Mouse (Mus musculus): ENCODE data around the gene Pdzd3. TPM values are rescaled to one million over a fixed set of nuclear protein-coding genes. Genes with fewer than 3 reads are reported as not detected.

The Pdzd3 gene
- polyA plus RNA-seq, 1 experiment from 2014 or later: 2.5 TPM

DNA sequence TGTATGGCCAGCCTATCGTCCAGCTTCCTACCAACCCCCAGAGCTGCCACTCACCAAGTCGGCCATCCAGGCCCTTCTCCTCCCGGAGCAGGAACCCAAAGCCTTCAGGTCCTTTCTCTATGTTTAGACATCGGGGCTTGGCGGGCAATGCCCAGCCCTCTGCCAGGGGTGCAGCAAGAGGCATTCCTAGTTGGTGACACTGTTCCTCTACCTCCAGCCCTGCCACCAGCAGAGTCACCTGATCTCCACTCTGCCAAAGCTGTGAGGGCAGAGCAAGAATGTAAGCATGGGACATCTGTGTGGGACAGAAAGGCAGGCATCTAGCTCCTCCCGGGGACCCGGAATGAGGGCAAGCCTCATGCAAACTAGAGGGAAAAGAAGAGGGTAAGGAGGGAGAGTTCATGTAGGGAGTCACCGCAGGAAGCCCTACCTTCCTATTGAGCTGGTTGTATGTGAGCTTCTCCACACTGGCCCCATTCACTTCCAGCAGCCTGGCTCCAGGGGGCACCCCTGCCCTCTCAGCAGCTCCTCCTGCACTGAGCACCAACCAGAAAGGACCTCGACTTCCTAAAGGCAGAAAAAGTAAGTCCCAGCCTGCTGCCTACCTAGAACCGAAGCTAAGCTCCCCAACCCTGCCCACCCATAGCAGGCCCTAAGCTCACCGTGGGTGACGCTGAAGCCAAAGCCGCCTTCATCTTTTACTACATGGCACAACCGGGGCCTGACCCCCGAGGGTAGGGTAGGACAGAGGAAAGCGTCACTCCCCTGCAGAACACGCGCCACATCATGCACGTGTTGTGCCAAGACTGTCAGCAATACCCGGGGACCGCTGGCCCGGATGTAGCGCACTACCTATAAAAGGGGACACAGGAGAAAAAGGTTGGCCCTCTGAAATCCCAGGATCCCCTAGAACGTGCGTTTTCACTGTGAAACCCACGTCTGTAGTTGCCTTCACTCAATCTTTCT is 1.8 kb downstream of the Pdzd3 start:
- H3K27ac ChIP-seq: no peak overlapping the region
- H3K27me3 ChIP-seq (replicated peaks): no peaks in the 10 kb centered on the region
- H3K9me3 ChIP-seq: no peaks in the 10 kb centered on the region
- no peak overlapping the region for H3K4me3 ChIP-seq (replicated peaks)
- H3K4me1 ChIP-seq: 0 out of 2 replicates have a peak, but pooled peaks cover 11% of the 10 kb centered on the region
- peak; percentile 68; the same call in 1 of the 2 replicates for ATAC-seq (ENCODE audit: insufficient read depth, low FRiP score, low read depth)
- WGBS: 41% methylated on average over 26 of the region's 26 CpGs
- H3K9ac ChIP-seq: no peak overlapping the region
- peak overlapping the region; percentile 32 for H3K4me2 ChIP-seq
- H3K36me3 ChIP-seq: no peaks in the 10 kb centered on the region

DNA sequence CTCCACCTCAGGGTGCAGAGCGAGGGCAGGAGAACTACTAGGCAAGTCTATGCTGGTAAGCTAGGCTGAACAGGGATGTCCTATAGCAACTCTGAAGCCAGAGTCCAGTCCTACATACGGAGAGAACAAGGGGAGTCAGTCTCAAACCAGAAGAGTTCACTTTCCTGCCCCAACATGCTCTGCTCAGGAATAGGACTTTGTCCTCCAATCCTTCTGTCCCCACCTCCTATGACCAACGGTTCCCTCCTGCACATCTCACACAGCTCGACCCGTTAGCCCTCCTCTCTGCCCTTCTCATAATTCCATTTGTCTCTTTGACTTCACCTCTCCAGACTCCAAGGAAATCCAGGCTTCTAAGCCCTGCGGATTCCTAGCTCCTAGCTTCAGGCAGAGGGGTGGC is 3.4 kb downstream of the Pdzd3 start:
- 70% methylated on average over 6 of the region's 6 CpGs for WGBS
- no peak for ATAC-seq (ENCODE audit: insufficient read depth, low FRiP score, low read depth)

DNA sequence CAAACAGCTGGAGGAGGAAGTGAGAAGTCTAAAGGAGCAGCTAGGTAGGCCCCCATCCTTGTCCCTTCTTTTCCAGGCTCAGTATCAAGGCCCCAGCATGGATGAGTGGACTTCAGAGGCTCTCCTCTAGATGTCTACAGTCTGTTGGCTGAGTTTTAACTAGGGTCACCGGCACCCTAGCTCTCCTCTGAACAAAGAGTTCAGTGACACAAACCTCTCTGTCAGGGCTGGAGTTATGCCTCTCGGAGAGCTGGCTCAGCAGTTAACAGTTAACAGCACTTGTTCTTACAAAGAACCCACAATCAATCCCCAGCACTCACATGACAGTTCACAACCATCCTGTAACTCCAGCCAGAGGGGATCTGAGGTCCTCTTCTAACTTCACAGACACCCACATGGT is 7.7 kb downstream of the Pdzd3 start:
- Histone ChIP-seq H3K4me3 (replicated peaks) (no peak overlapping the region), H3K27me3 (replicated peaks) (0 out of 2 replicates have a peak, but pooled peaks cover 3% of the 10 kb centered on the region), H3K4me1 (no peaks in the 10 kb centered on the region; the same call in 1 of the 2 replicates), H3K9me3 (no peaks in the 10 kb centered on the region), H3K9ac (no peak overlapping the region), H3K27ac (no peak overlapping the region), H3K36me3 (no peaks in the 10 kb centered on the region), H3K4me2 (no peak overlapping the region)
- no peak for ATAC-seq (ENCODE audit: insufficient read depth, low FRiP score, low read depth)
- WGBS: 67% methylated on average over 2 of the region's 2 CpGs

More for the DNA sequence above, 3.4 kb downstream of the Pdzd3 start:
- Histone ChIP-seq H3K4me3 (replicated peaks) (no peak overlapping the region), H3K36me3 (no peaks in the 10 kb centered on the region), H3K4me1 (no peaks in the 10 kb centered on the region), H3K27me3 (replicated peaks) (no peaks in the 10 kb centered on the region), H3K9ac (no peak overlapping the region), H3K27ac (no peak overlapping the region), H3K9me3 (no peaks in the 10 kb centered on the region), H3K4me2 (no peak overlapping the region)

DNA sequence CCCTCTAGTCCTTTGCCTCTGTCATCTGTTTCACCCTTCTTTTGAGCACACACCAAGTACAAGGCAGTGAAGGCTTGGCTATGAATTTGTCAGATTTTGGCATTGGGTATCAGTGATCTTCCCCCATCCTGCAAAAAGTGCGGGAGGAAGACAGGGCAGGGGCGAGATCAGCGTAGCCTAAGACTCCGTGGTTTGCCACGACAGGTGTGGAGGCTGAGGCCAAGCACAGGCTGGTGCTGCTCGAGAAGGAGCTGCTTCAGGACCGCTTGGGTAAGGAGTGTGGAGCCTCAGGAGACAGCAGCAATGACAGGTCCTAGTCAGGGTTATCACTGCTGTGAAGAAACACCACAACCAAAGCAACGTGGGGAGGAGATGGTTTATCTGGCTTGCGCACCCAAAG is 9.9 kb downstream of the Pdzd3 start:
- 64% methylated on average over 9 of the region's 9 CpGs for WGBS
- Histone ChIP-seq H3K9ac (no peak overlapping the region), H3K4me2 (no peak overlapping the region), H3K9me3 (no peaks in the 10 kb centered on the region), H3K27me3 (replicated peaks) (0 out of 2 replicates have a peak, but pooled peaks cover 3% of the 10 kb centered on the region), H3K4me1 (no peaks in the 10 kb centered on the region; the same call in 1 of the 2 replicates), H3K36me3 (no peaks in the 10 kb centered on the region), H3K27ac (no peak overlapping the region), H3K4me3 (replicated peaks) (no peak overlapping the region)
- ATAC-seq (ENCODE audit: insufficient read depth, low FRiP score, low read depth): no peak

DNA sequence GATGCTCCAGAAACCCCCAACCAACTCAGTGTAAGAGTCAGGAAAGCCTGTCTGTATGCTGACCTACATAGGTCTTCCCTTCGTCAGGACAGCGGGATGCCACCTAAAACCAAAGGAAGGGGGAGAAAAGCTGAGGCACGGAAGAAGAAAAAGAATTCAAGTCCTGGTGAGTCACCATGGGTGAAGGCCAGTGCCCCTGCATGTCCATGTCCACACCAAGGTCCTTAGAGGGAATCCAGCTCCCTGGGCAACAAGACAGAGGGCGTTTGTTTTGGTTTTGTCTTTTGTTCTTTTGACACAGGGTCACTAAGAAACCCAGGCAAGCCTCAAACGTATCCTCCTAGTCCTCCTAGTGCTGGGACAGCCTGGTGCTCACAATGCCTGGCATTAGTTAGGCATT is 10.4 kb downstream of the Pdzd3 start:
- H3K4me3 ChIP-seq (replicated peaks): no peak overlapping the region
- H3K9ac ChIP-seq: no peak overlapping the region
- 0 out of 2 replicates have a peak, but pooled peaks cover 3% of the 10 kb centered on the region for H3K27me3 ChIP-seq (replicated peaks)
- H3K27ac ChIP-seq: no peak overlapping the region
- H3K9me3 ChIP-seq: no peaks in the 10 kb centered on the region
- WGBS: 59% methylated on average over 5 of the region's 5 CpGs
- ATAC-seq (ENCODE audit: insufficient read depth, low FRiP score, low read depth): no peak
- no peaks in the 10 kb centered on the region for H3K36me3 ChIP-seq
- no peak overlapping the region for H3K4me2 ChIP-seq
- no peaks in the 10 kb centered on the region; the same call in 1 of the 2 replicates for H3K4me1 ChIP-seq

DNA sequence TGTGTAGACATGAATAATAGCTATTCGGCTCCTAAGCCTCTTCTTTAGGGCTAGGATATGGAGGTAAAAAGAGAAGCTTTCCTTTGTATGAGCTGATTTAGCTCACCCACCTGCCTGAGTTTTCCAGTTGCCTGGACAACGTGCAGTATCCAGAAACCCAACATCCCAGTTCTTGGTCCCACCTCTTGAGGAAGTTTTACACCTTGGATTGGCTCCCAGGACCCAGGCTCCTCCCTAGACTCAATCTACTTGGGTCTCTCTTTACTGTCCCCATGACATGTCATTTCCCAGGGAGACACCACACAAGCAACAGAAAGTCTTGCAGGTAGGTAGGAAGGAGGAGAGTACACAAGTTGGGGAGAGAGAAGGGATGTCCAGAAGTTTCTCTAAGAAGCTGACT is 10.9 kb downstream of the Pdzd3 start, which contains the start of gene Ccdc153:
Ccdc153 (plus strand) TSS at position 278 of the 400 bp plus-strand sequence.
- WGBS: 43% methylated on average over 2 of the region's 2 CpGs
- H3K4me2 ChIP-seq: no peak within 1 kb of the TSS

DNA sequence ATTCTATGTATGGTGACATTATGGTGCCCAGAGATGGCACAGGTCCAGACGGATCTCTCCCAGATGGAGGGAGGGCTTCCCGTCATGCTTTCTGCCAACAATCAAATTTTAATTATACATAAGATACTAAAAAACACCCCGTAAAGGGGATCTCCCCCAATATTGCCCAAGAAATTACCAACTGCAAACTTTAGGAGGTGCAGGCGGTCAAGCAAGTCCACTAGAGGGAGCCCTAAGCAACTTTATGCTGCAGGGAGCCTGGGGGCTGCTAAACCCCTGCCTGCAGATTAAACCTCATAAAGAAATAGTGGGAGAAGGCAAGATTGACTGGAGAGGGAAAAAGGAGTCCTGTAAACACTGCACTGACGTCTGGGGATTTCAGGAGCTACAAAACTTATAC is 11.8 kb downstream of the Pdzd3 start:
- H3K36me3 ChIP-seq: no peaks in the 10 kb centered on the region
- H3K4me3 ChIP-seq (replicated peaks): no peak overlapping the region
- no peak overlapping the region for H3K9ac ChIP-seq
- ATAC-seq (ENCODE audit: insufficient read depth, low FRiP score, low read depth): no peak
- no peaks in the 10 kb centered on the region for H3K9me3 ChIP-seq
- H3K27me3 ChIP-seq (replicated peaks): 0 out of 2 replicates have a peak, but pooled peaks cover 3% of the 10 kb centered on the region
- 12% methylated on average over 5 of the region's 5 CpGs for WGBS
- H3K27ac ChIP-seq: no peak overlapping the region
- no peak overlapping the region for H3K4me2 ChIP-seq
- no peaks in the 10 kb centered on the region; the same call in 1 of the 2 replicates for H3K4me1 ChIP-seq

More for the DNA sequence above, 10.9 kb downstream of the Pdzd3 start, which contains the start of gene Ccdc153:
- 0 out of 2 replicates have a peak, but pooled peaks cover 3% of the 10 kb centered on the region for H3K27me3 ChIP-seq (replicated peaks)
- no peak within 1 kb of the TSS for H3K4me3 ChIP-seq (replicated peaks)
- no peaks in the 10 kb centered on the region for H3K36me3 ChIP-seq
- H3K27ac ChIP-seq: no peak within 1 kb of the TSS
- no peak within 1 kb of the TSS for H3K9ac ChIP-seq
- no peak for ATAC-seq (ENCODE audit: insufficient read depth, low FRiP score, low read depth)
- H3K9me3 ChIP-seq: no peaks in the 10 kb centered on the region
- no peaks in the 10 kb centered on the region; the same call in 1 of the 2 replicates for H3K4me1 ChIP-seq

DNA sequence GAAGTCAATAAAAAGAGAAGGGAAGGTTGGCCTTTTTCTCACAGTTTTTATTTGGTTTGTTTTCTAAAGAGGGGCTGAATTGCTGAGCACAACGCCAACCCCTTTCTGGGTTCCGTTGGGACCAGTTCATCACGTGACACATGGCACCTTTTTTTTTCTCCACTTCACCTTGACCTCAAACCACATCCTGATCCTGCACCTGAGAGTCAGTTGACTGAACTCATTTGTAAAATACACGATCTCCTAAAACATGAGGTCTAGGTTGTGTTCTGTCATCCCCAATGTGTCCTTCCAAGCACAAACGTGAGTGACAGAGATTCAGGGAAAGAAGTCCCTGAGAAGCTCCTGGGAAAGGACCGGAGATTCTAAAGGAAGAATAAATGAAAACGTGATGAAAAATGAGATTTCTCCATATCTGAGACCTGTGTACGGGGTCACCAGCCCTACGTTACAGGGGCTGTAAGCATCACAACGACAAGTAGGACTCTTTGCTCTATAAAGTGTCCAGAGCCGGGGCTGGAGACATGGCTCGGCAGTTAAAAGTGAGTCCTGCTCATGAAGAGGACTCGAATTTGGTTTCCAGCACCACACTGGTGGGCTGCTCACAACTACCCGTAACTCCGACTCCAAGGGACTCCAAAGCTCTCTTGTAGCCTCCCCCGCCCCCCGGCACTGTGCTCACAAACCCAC is 12.6 kb downstream of the Pdzd3 start:
- Histone ChIP-seq H3K36me3 (no peaks in the 10 kb centered on the region), H3K9me3 (no peaks in the 10 kb centered on the region), H3K9ac (no peak overlapping the region), H3K4me3 (replicated peaks) (no peak overlapping the region), H3K4me2 (no peak overlapping the region), H3K4me1 (no peaks in the 10 kb centered on the region; the same call in 1 of the 2 replicates), H3K27ac (no peak overlapping the region), H3K27me3 (replicated peaks) (0 out of 2 replicates have a peak, but pooled peaks cover 3% of the 10 kb centered on the region)
- no peak for ATAC-seq (ENCODE audit: insufficient read depth, low FRiP score, low read depth)
- 82% methylated on average over 17 of the region's 17 CpGs for WGBS

DNA sequence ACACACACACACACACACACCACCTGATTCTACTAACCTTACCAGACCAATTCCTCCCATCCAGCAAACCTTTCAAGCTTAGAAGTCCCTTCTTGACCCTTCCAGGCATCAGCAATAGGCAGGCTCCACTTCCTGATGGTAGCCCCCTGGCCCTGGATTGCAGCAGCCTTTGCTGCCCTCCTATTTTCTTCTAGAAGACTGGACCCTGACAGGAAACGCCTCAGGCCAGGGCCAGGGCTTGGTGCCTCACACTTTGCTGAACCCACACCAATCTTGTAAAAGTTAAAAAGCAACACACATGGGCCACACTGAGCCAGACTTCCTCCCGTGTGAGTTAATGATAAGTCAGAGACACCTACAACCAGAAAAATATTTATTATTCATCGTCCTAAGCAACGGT is 14.1 kb downstream of the Pdzd3 start:
- peaks cover 3% of the 10 kb centered on the region; the same call in 1 of the 2 replicates for H3K4me1 ChIP-seq
- H3K27ac ChIP-seq: no peak overlapping the region
- H3K9me3 ChIP-seq: no peaks in the 10 kb centered on the region
- WGBS: 74% methylated on average over 4 of the region's 4 CpGs
- 0 out of 2 replicates have a peak, but pooled peaks cover 3% of the 10 kb centered on the region for H3K27me3 ChIP-seq (replicated peaks)
- no peak overlapping the region for H3K4me3 ChIP-seq (replicated peaks)
- no peak for ATAC-seq (ENCODE audit: insufficient read depth, low FRiP score, low read depth)
- no peaks in the 10 kb centered on the region for H3K36me3 ChIP-seq
- H3K9ac ChIP-seq: no peak overlapping the region
- no peak overlapping the region for H3K4me2 ChIP-seq

DNA sequence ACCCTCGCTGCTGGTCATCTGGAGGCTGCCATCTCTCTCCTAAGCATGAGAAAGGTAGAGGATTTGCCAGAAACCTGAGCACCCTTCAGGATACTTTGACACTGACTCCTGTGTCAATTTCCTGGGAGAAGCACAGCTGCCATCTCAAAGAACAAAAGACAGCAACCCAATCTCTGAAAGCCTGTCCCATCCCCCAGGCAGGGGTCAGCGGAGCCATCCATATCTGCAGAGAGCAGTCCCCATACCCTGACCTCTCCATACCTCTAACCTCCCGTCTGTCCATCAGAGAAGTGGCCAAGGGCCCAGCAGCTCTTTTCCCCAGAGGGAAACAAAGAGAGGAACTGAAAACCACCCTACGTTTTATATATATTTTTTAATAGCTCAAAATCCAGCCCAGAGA is 14.7 kb downstream of the Pdzd3 start:
- ATAC-seq (ENCODE audit: insufficient read depth, low FRiP score, low read depth): no peak
- Histone ChIP-seq H3K4me1 (peaks cover 9% of the 10 kb centered on the region), H3K27ac (no peak overlapping the region), H3K4me3 (replicated peaks) (no peak overlapping the region), H3K27me3 (replicated peaks) (0 out of 2 replicates have a peak, but pooled peaks cover 3% of the 10 kb centered on the region), H3K4me2 (no peak overlapping the region), H3K9me3 (no peaks in the 10 kb centered on the region), H3K36me3 (no peaks in the 10 kb centered on the region), H3K9ac (no peak overlapping the region)
- 52% methylated on average over 4 of the region's 4 CpGs for WGBS

DNA sequence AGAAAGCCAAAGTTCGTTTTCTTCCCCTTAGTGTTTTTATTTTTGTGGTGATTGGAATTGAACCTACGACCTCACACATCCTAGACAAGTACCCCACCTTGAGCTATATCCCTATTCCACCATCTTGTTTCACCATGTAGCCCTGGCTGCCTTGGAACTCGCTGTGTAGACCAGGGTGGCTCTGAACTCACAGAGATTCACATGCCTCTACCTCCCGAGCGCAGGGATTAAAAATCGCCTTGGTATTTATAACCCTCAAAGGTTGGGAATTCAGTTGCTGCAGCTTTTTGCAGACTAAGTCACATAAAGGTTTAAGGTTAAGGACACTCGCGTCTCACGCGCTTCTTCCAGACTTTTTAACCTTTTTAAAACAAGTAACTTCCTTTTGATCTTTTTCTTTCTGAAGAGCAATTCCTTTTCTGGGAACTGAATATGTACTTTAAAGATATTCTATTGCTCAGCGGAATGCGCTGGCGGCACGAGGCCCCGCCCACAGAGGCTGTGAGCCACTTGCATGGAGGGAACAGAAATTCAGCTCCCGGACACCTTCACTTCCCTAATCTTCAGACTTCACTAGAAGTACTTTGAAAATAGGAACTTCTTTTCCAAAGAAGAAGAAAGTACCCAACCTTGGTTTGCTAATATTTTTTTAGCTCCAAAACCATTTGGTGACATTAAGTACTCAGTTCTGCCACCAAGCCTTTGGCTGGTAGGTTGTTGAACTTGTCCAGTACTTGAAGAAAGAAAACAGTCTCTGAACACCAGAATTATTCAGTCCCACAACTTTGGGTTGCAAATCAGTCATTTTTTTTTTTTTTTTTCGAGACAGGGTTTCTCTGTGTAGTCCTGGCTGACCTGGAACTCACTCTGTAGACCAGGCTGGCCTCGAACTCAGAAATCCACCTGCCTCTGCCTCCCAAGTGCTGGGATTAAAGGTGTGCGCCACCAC is 16.5 kb downstream of the Pdzd3 start:
- Histone ChIP-seq H3K27ac (peak overlapping the region; percentile 78; the same call in 1 of the 2 replicates), H3K9ac (no peak overlapping the region), H3K27me3 (replicated peaks) (no peaks in the 10 kb centered on the region), H3K36me3 (no peaks in the 10 kb centered on the region), H3K4me1 (peaks cover 15% of the 10 kb centered on the region), H3K4me2 (peak overlapping the region; percentile 57), H3K4me3 (replicated peaks) (peak overlapping the region; percentile 56), H3K9me3 (no peaks in the 10 kb centered on the region)
- ATAC-seq (ENCODE audit: insufficient read depth, low FRiP score, low read depth): no peak
- 19% methylated on average over 19 of the region's 19 CpGs for WGBS
